Comparison of ENCODE assay signal across 12 mouse cellular contexts in the genomic region with DNA sequence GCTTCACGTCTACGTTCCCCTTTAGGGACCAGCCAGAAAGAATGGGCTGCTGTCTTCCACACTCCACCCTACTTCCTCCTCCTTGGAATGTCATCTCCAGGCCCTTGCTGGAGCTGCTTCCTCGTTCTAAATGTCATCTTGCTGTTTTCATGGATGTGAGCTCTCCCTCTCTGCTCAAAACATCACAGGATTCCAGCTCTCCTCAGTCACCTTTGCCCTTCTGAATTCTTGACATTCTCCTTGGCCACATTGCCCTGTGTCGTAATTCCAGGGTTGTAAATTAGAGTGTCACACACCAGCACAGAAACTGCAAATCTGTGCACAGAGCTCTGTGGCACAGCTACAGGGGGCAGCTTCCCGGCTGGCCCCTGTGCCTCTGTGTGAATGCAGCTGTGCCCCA. TPM values are rescaled to one million over a fixed set of nuclear protein-coding genes. Genes with fewer than 3 reads are reported as not detected.
DNase-seq lines count a peak whose midpoint lies in the region; ATAC-seq and TF ChIP-seq lines count a peak whose summit lies in the region.
"Had no signal": no experiment of that assay in that cellular context is flagged by ENCODE, and none has a peak within 500 bp of the region (broad histone marks: within the 10 kb centered on the region; RNA-seq: fewer than 3 reads in every experiment).

No protein-coding gene starts in this region.

- 20% methylated on average over 5 of the region's 5 CpGs for WGBS in intestine, embryonic 15.5 days
- WGBS in intestine, postnatal 0 days = 22% methylated on average over 5 of the region's 5 CpGs
- WGBS in embryonic facial prominence, embryonic 10.5 days = 18% methylated on average over 5 of the region's 5 CpGs

- no peaks in the 10 kb centered on the region for H3K27me3 ChIP-seq in intestine, embryonic 15.5 days (replicated peaks)
- no peaks in the 10 kb centered on the region for H3K27me3 ChIP-seq in intestine, postnatal 0 days (replicated peaks; ENCODE audit: control insufficient read depth, insufficient read depth, low read length)
- H3K27me3 ChIP-seq in embryonic facial prominence, embryonic 10.5 days (replicated peaks; ENCODE audit: low read depth, poor library complexity, severe bottlenecking) = 0 out of 2 replicates have a peak, but pooled peaks cover 3% of the 10 kb centered on the region

- no peaks in the 10 kb centered on the region for H3K9me3 ChIP-seq in intestine, embryonic 15.5 days
- no peaks in the 10 kb centered on the region for H3K9me3 ChIP-seq in intestine, postnatal 0 days (ENCODE audit: control insufficient read depth)
- no peaks in the 10 kb centered on the region for H3K9me3 ChIP-seq in embryonic facial prominence, embryonic 10.5 days

- ATAC-seq in intestine, embryonic 15.5 days = peak; percentile 44
- ATAC-seq in intestine, postnatal 0 days = no peak
- ATAC-seq: hindbrain, postnatal 0 days had no signal

- no peak overlapping the region for H3K9ac ChIP-seq in intestine, embryonic 15.5 days
- H3K9ac ChIP-seq in intestine, postnatal 0 days (ENCODE audit: low read depth, low read length) = no peak overlapping the region

- H3K4me3 ChIP-seq in intestine, embryonic 15.5 days (replicated peaks) = no peak overlapping the region
- H3K4me3 ChIP-seq in intestine, postnatal 0 days (ENCODE audit: low read depth, low read length) = no peak overlapping the region
- H3K4me3 ChIP-seq in embryonic facial prominence, embryonic 10.5 days = no peak overlapping the region

- no peak overlapping the region; the same call in 1 of the 2 replicates for H3K4me2 ChIP-seq in intestine, embryonic 15.5 days (replicated peaks)
- no peak overlapping the region for H3K4me2 ChIP-seq in intestine, postnatal 0 days (replicated peaks; ENCODE audit: low read depth)
- H3K4me2 ChIP-seq: heart, embryonic 11.5 days had no signal

- no peak overlapping the region for H3K27ac ChIP-seq in intestine, embryonic 15.5 days
- H3K27ac ChIP-seq in intestine, postnatal 0 days (ENCODE audit: low read depth, low read length) = no peak overlapping the region
- H3K27ac ChIP-seq in embryonic facial prominence, embryonic 10.5 days (replicated peaks) = peak overlapping the region; percentile 25; the same call in 1 of the 2 replicates
- H3K27ac ChIP-seq: hindbrain, postnatal 0 days had no signal

- TF ChIP-seq CTCF in intestine, postnatal 0 days (IDR thresholded peaks at IDR 0.05; ENCODE audit: low read depth) = no peak

- no peak for DNase-seq in embryonic facial prominence, embryonic 10.5 days (ENCODE audit: low spot score)
- peak; percentile 47 for DNase-seq in kidney, postnatal 10 days
- DNase-seq in ovary, postnatal 36 days (ENCODE audit: low spot score) = no peak
- no peak for DNase-seq in right cerebral cortex, adult 2 months (ENCODE audit: low spot score in 2 of 2)
- DNase-seq in cerebellum, adult 9-10 months = no peak
- DNase-seq: layer of hippocampus, postnatal 36 days; lung, postnatal 10 days had no signal

- H3K4me1 ChIP-seq in intestine, embryonic 15.5 days (replicated peaks) = peaks cover 16% of the 10 kb centered on the region
- 0 out of 2 replicates have a peak, but pooled peaks cover 6% of the 10 kb centered on the region for H3K4me1 ChIP-seq in intestine, postnatal 0 days (replicated peaks; ENCODE audit: control insufficient read depth, insufficient read depth, low read length)
- H3K4me1 ChIP-seq in embryonic facial prominence, embryonic 10.5 days = peaks cover 32% of the 10 kb centered on the region

- no peaks in the 10 kb centered on the region for H3K36me3 ChIP-seq in intestine, embryonic 15.5 days
- H3K36me3 ChIP-seq in intestine, postnatal 0 days (ENCODE audit: control insufficient read depth, insufficient read depth) = no peaks in the 10 kb centered on the region
- H3K36me3 ChIP-seq in embryonic facial prominence, embryonic 10.5 days (replicated peaks) = no peaks in the 10 kb centered on the region

RNA-seq across cellular contexts. Expression of gene Atf3, which starts 50.0 kb away (rescaled TPM):
- 4.1 and 4.9 TPM in 2 replicates for polyA plus RNA-seq in intestine, embryonic 15.5 days (2015; fragmentation: Nextera tagmentation; extraction: Ambion mirVana)
- polyA plus RNA-seq in intestine, postnatal 0 days (2015; fragmentation: Nextera tagmentation; extraction: Ambion mirVana) = 5.0 and 6.7 TPM in 2 replicates
- polyA plus RNA-seq in embryonic facial prominence, embryonic 10.5 days (2016; fragmentation: Nextera tagmentation; extraction: Ambion mirVana) = 1.5 and 2.1 TPM in 2 replicates
- polyA plus RNA-seq: testis, adult 2 months had no signal

RNA-seq across cellular contexts. Expression of gene Nenf, which starts 50.1 kb away (rescaled TPM):
- 91.3 and 94.3 TPM in 2 replicates for polyA plus RNA-seq in intestine, embryonic 15.5 days (2015; fragmentation: Nextera tagmentation; extraction: Ambion mirVana)
- 171 and 174 TPM in 2 replicates for polyA plus RNA-seq in intestine, postnatal 0 days (2015; fragmentation: Nextera tagmentation; extraction: Ambion mirVana)
- polyA plus RNA-seq in embryonic facial prominence, embryonic 10.5 days (2016; fragmentation: Nextera tagmentation; extraction: Ambion mirVana) = 42.8 and 48.6 TPM in 2 replicates

RNA-seq across cellular contexts. Expression of gene Tmem206, which starts 57.9 kb away (rescaled TPM):
- 16.4 and 16.9 TPM in 2 replicates for polyA plus RNA-seq in intestine, embryonic 15.5 days (2015; fragmentation: Nextera tagmentation; extraction: Ambion mirVana)
- 14.6 and 15.4 TPM in 2 replicates for polyA plus RNA-seq in intestine, postnatal 0 days (2015; fragmentation: Nextera tagmentation; extraction: Ambion mirVana)
- polyA plus RNA-seq in embryonic facial prominence, embryonic 10.5 days (2016; fragmentation: Nextera tagmentation; extraction: Ambion mirVana) = 25.4 and 26.0 TPM in 2 replicates
